Mouse (Mus musculus) limb, embryonic 14.5 days (tissue): ENCODE data around the gene Gm10160. TPM values are rescaled to one million over a fixed set of nuclear protein-coding genes. Genes with fewer than 3 reads are reported as not detected.

Experiments
- ATAC-seq: fragments of 200-750 bp; cut with Nextera tagmentation; 2 replicates; pipeline ENCODE4 v1.8.0; 2017; ENCODE audit warnings: low read depth, moderate number of reproducible peaks, moderate TSS enrichment; ENCODE audit not compliant: low FRiP score
- DNase-seq: peaks from one replicate; pipeline ENCODE4 v3.0.0-alpha.2; 2015; ENCODE audit warnings: low spot score
- H3K27ac ChIP-seq: fragments of 300-500 bp; sonication (generic); replicated peaks from 2 replicates; pipeline ENCODE4 v1.5.1; 2014; ENCODE audit warnings: low read depth, mild to moderate bottlenecking, low read length, moderate library complexity, mixed read lengths
- H3K27me3 ChIP-seq: fragments of 300-500 bp; sonication (generic); 2 replicates; pipeline ENCODE4 v1.6.1; 2014; ENCODE audit warnings: low read length, mixed read lengths; ENCODE audit not compliant: control insufficient read depth, insufficient read depth
- H3K36me3 ChIP-seq: fragments of 300-500 bp; sonication (generic); 2 replicates; pipeline ENCODE4 v1.6.1; 2014; ENCODE audit warnings: mild to moderate bottlenecking, low read length, moderate library complexity, mixed read lengths; ENCODE audit not compliant: control insufficient read depth, insufficient read depth
- H3K4me1 ChIP-seq: fragments of 300-500 bp; sonication (generic); 2 replicates; pipeline ENCODE4 v1.6.1; 2014; ENCODE audit warnings: antibody characterized with exemption, low read length, mixed read lengths; ENCODE audit not compliant: control insufficient read depth, insufficient read depth
- H3K4me2 ChIP-seq: fragments of 300-500 bp; sonication (generic); replicated peaks from 2 replicates; pipeline ENCODE4 v1.6.1; 2014; ENCODE audit warnings: low read depth, mild to moderate bottlenecking, low read length, moderate library complexity; ENCODE audit not compliant: severe bottlenecking
- H3K4me3 ChIP-seq: fragments of 300-500 bp; sonication (generic); replicated peaks from 2 replicates; pipeline ENCODE4 v1.5.1; 2014; ENCODE audit warnings: low read length
- H3K9ac ChIP-seq: fragments of 300-500 bp; sonication (generic); 2 replicates; pipeline ENCODE4 v1.6.1; 2014; ENCODE audit warnings: mild to moderate bottlenecking, low read depth, low read length, moderate library complexity; ENCODE audit not compliant: severe bottlenecking
- H3K9me3 ChIP-seq: fragments of 300-500 bp; sonication (generic); 2 replicates; pipeline ENCODE4 v1.6.1; 2016; ENCODE audit warnings: low read length; ENCODE audit not compliant: control insufficient read depth
- POLR2A ChIP-seq: fragments of 200-500 bp; IDR thresholded peaks from 2 replicates; pipeline ENCODE4 v1.8.0; 2012; ENCODE audit warnings: inconsistent platforms, mild to moderate bottlenecking, moderate library complexity, borderline replicate concordance; ENCODE audit not compliant: insufficient read depth, insufficient read length; ENCODE audit errors: extremely low read depth
- WGBS: fragments of 180-500 bp; shearing (Covaris S2); extraction: QIAGEN DNeasy Blood & Tissue Kit; methylation state at CpG from one replicate; pipeline ENCODE4 v1.1.7; 2014; 5-methylcytosine and 5-hydroxymethylcytosine counted together
- polyA plus RNA-seq, 2 experiments: library from polyadenylated mRNA; depleted of rRNA in 1 of 2; stranded (reverse) in 1 of 2; unstranded in 1 of 2; fragments of >200 nt; fragmentation: Nextera tagmentation in 1 of 2; extraction: Ambion mirVana in 1 of 2; gene quantifications; 2 replicates each; pipeline versions ENCODE4 v1.2.1 to v1.2.3; 2012 to 2014

Gm10160 gene
- polyA plus RNA-seq, 2 experiments: not detected

DNA sequence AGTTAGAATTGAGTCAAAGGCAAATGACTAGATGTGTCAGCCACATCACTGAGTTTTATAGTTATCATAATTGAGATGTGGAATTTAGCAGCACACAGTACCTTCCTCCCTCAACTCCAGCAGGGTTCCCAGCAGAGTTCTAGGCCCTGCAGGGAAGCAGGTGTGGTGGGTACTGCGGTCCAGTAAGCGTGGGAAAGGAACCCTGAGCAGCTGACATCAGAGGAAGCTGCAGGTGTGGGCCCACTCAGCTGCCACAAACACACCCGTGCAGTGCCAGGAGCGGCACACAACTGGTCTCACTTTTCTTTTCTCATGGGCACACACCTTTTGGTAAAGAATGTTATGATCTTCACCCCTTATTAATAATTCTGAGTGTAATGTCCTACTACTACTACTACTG is 25.2 kb upstream of the Gm10160 start:
- H3K4me3 ChIP-seq: no peak overlapping the region
- H3K9ac ChIP-seq: no peak overlapping the region
- no peak overlapping the region for H3K4me2 ChIP-seq
- ATAC-seq (no peak), DNase-seq (no peak)
- peaks cover 7% of the 10 kb centered on the region for H3K36me3 ChIP-seq
- H3K4me1 ChIP-seq: no peaks in the 10 kb centered on the region
- no peaks in the 10 kb centered on the region for H3K9me3 ChIP-seq
- no peak overlapping the region for H3K27ac ChIP-seq
- TF ChIP-seq POLR2A: no peak
- no peaks in the 10 kb centered on the region for H3K27me3 ChIP-seq
- 79% methylated on average over 4 of the region's 4 CpGs for WGBS

DNA sequence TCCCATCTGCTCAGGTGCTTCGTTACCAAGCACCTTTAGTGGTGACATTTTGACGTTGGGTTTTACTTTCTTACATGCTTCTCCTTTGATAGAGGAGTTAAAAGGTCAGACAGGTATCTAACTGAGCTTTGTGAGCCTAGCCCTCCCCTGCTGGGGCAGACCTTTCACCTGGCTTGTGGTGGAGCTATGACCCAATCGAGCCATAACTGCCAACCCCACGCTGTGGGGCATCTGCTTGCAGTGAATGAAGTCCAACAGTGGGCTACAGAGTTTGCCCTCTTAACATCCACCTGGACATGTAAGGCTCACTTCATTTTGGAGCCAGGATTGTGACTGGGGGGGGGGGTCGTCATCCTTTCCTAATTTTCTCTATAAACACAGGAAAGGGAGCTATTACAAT is 24.7 kb upstream of the Gm10160 start:
- Histone ChIP-seq H3K9me3 (no peaks in the 10 kb centered on the region), H3K36me3 (peaks cover 7% of the 10 kb centered on the region), H3K27me3 (no peaks in the 10 kb centered on the region), H3K27ac (no peak overlapping the region), H3K9ac (no peak overlapping the region), H3K4me2 (no peak overlapping the region), H3K4me3 (no peak overlapping the region), H3K4me1 (no peaks in the 10 kb centered on the region)
- DNase-seq (no peak), ATAC-seq (no peak)
- TF ChIP-seq POLR2A: no peak
- WGBS: 77% methylated on average over 5 of the region's 5 CpGs

GRCm38 (mm10) chr7:81875372-81875771 is 19.8 kb upstream of the Gm10160 start:
- Histone ChIP-seq H3K36me3 (no peaks in the 10 kb centered on the region), H3K27me3 (no peaks in the 10 kb centered on the region), H3K27ac (no peak overlapping the region), H3K9ac (no peak overlapping the region), H3K4me1 (no peaks in the 10 kb centered on the region), H3K4me3 (no peak overlapping the region), H3K9me3 (no peaks in the 10 kb centered on the region), H3K4me2 (no peak overlapping the region)
- DNase-seq (no peak), ATAC-seq (no peak)
- TF ChIP-seq POLR2A: no peak
- 73% methylated on average over 9 of the region's 9 CpGs for WGBS

GRCm38 (mm10) chr7:81874636-81875035 is 19.0 kb upstream of the Gm10160 start:
- H3K4me2 ChIP-seq: no peak overlapping the region
- no peak overlapping the region for H3K4me3 ChIP-seq
- H3K9me3 ChIP-seq: no peaks in the 10 kb centered on the region
- no peaks in the 10 kb centered on the region for H3K4me1 ChIP-seq
- H3K27me3 ChIP-seq: no peaks in the 10 kb centered on the region
- no peak for TF ChIP-seq POLR2A
- no peak for DNase-seq
- no peaks in the 10 kb centered on the region for H3K36me3 ChIP-seq
- no peak for ATAC-seq
- H3K27ac ChIP-seq: no peak overlapping the region
- 66% methylated on average over 6 of the region's 6 CpGs for WGBS
- H3K9ac ChIP-seq: no peak overlapping the region

DNA sequence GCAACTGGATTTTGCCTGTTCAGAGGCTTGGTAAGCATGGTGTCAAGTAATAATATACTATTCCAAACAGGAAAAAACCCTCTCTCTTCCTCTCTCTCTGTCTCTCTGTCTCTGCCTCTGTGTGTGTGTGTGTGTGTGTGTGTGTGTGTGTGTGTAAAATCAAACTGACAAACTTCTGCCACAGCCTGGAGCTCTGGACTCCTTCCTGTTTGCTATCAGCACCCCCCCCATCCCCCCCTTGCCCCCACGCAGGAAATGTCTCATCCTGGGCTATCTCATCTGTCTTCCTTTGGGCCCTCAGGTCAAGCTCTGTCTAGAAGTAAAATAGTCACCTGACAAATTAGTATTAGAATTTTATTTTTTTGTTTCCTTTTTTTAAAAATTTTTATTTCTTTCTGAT is 18.2 kb upstream of the Gm10160 start:
- no peaks in the 10 kb centered on the region for H3K9me3 ChIP-seq
- H3K4me2 ChIP-seq: no peak overlapping the region
- no peak overlapping the region for H3K4me3 ChIP-seq
- no peaks in the 10 kb centered on the region for H3K4me1 ChIP-seq
- no peaks in the 10 kb centered on the region for H3K36me3 ChIP-seq
- H3K27me3 ChIP-seq: no peaks in the 10 kb centered on the region
- ATAC-seq (no peak), DNase-seq (no peak)
- H3K9ac ChIP-seq: no peak overlapping the region
- no peak overlapping the region for H3K27ac ChIP-seq
- no peak for TF ChIP-seq POLR2A
- 48% methylated on average over 1 of the region's 1 CpGs for WGBS

DNA sequence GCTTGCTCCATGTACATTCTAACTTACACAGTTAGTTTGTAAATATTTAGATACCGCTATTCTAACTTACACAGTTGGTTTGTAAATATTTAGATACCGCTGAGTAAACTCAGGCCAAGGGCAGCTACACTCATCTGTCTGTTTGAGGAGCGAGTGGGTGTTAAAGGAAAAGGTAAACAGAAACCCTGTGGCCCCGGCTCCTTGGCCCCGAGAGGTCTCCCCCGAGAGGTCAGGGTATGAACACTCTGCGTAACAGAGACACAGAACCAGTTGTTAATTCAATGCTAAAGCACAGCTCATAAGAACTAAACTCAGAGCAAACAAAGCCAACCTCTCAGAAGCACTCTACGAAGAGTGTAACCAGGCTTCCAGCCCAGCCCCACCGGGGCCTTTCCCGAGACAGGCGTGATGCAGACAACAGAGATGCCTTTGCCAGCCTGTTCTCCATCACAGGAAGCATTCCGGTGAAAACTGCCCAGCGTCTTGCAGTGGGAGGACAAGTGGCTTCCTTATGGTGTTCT is 17.0 kb upstream of the Gm10160 start:
- H3K4me3 ChIP-seq: no peak overlapping the region
- no peak overlapping the region for H3K27ac ChIP-seq
- no peak for DNase-seq
- no peaks in the 10 kb centered on the region for H3K9me3 ChIP-seq
- no peaks in the 10 kb centered on the region for H3K27me3 ChIP-seq
- no peak for TF ChIP-seq POLR2A
- ATAC-seq: no peak
- H3K4me2 ChIP-seq: no peak overlapping the region
- H3K9ac ChIP-seq: no peak overlapping the region
- no peaks in the 10 kb centered on the region for H3K4me1 ChIP-seq
- no peaks in the 10 kb centered on the region for H3K36me3 ChIP-seq
- WGBS: 78% methylated on average over 13 of the region's 13 CpGs
